Mouse (Mus musculus) myocyte (in vitro differentiated cells): ENCODE measurements around the gene Smagp.

Source experiments
- E2F4 ChIP-seq: IDR thresholded peaks from one replicate; pipeline ENCODE4 v1.6.1; 2011; ENCODE audit warnings: mild to moderate bottlenecking, control low read depth, moderate library complexity; ENCODE audit not compliant: insufficient read depth
- MAX ChIP-seq: IDR thresholded peaks from one replicate; pipeline ENCODE4 v1.6.1; 2011; ENCODE audit warnings: low read depth, mild to moderate bottlenecking, control low read depth
- MYOD1 ChIP-seq, 3 experiments: IDR thresholded peaks; one replicate each; pipeline ENCODE4 v1.6.1; 2011; ENCODE audit warnings: control low read depth in 2 of 3, low read depth in 2 of 3, mild to moderate bottlenecking in 2 of 3, moderate library complexity in 1 of 3; ENCODE audit not compliant: insufficient read length in 2 of 3, control insufficient read depth in 1 of 3
- MYOG ChIP-seq, 3 experiments: IDR thresholded peaks; one replicate each; pipeline ENCODE4 v1.6.1; 2011; ENCODE audit warnings: control low read depth in 2 of 3, low read depth in 2 of 3, mild to moderate bottlenecking in 2 of 3; ENCODE audit not compliant: insufficient read length in 2 of 3, control insufficient read depth in 1 of 3, insufficient read depth in 1 of 3
- POLR2A ChIP-seq: IDR thresholded peaks from one replicate; pipeline ENCODE4 v1.6.1; 2011; ENCODE audit warnings: low read depth, mild to moderate bottlenecking, control low read depth, moderate library complexity; ENCODE audit not compliant: insufficient read length
- POLR2AphosphoS2 ChIP-seq: IDR thresholded peaks from one replicate; pipeline ENCODE4 v1.6.1; 2011; ENCODE audit warnings: low read depth, control low read depth; ENCODE audit not compliant: insufficient read length
- USF1 ChIP-seq: IDR thresholded peaks from one replicate; pipeline ENCODE4 v1.6.1; 2011; ENCODE audit warnings: low read depth, mild to moderate bottlenecking, control low read depth, moderate library complexity

GRCm38 (mm10) chr15:100686434-100686833 is 49.7 kb upstream of the Smagp start:
- no peak for TF ChIP-seq POLR2A
- TF ChIP-seq USF1: no peak
- no peak for TF ChIP-seq MYOG (IDR thresholded peaks at IDR 0.05; ENCODE audit: control insufficient read depth in 1 of 3, insufficient read depth in 1 of 3, insufficient read length in 2 of 3, low read depth in 2 of 3)
- TF ChIP-seq MAX: no peak
- no peak for TF ChIP-seq POLR2AphosphoS2
- TF ChIP-seq MYOD1 (IDR thresholded peaks at IDR 0.05; ENCODE audit: control insufficient read depth in 1 of 3, insufficient read length in 2 of 3, low read depth in 2 of 3): no peak
- no peak for TF ChIP-seq E2F4
